Comparison of ENCODE assay signal across 8 mouse cellular contexts in genomic region chr6:8735657-8736492, GRCm38 (mm10). TPM values are rescaled to one million over a fixed set of nuclear protein-coding genes. Genes with fewer than 3 reads are reported as not detected.
DNase-seq lines count a peak whose midpoint lies in the region; ATAC-seq and TF ChIP-seq lines count a peak whose summit lies in the region.

No protein-coding gene starts in this region.

- H3K9me3 ChIP-seq in liver, embryonic 12.5 days (replicated peaks), result no peaks in the 10 kb centered on the region
- no peaks in the 10 kb centered on the region for H3K9me3 ChIP-seq in midbrain, embryonic 15.5 days

- WGBS in liver, embryonic 12.5 days (ENCODE audit: insufficient replicate concordance), result 63% methylated on average over 8 of the region's 8 CpGs
- WGBS in midbrain, embryonic 15.5 days, result 62% methylated on average over 8 of the region's 8 CpGs

- ATAC-seq in liver, embryonic 12.5 days, result no peak
- peak; percentile 92 for ATAC-seq in midbrain, embryonic 15.5 days (replicated peaks)

- no peak overlapping the region for H3K4me2 ChIP-seq in liver, embryonic 12.5 days
- H3K4me2 ChIP-seq in midbrain, embryonic 15.5 days, result no peak overlapping the region

- intact Hi-C loops in gastrocnemius, adult 2 months (cut with DNase I), result loop anchor here (2.0 to 10.0 kb wide), 4 partner anchors 214 to 1004 kb away; no protein-coding TSS in a partner anchor
- intact Hi-C loops in left cerebral cortex, postnatal 36 days (cut with DNase I), result loop anchor here (5.0 kb wide), 2 partner anchors 224 to 459 kb away; no protein-coding TSS in a partner anchor

- no peak overlapping the region for H3K27ac ChIP-seq in liver, embryonic 12.5 days
- no peak overlapping the region for H3K27ac ChIP-seq in gastrocnemius, adult 2 months
- no peak overlapping the region for H3K27ac ChIP-seq in midbrain, embryonic 15.5 days

- H3K36me3 ChIP-seq in liver, embryonic 12.5 days, result no peaks in the 10 kb centered on the region
- no peaks in the 10 kb centered on the region for H3K36me3 ChIP-seq in midbrain, embryonic 15.5 days (replicated peaks)

- peak; percentile 56 for DNase-seq in liver
- peak; percentile 73 to 87 for DNase-seq in cerebellum, postnatal 25 days
- peak; percentile 71 for DNase-seq in gastrocnemius, adult 2 months
- DNase-seq in kidney, adult 11 months, result peak; percentile 29
- peak; percentile 48 to 61 for DNase-seq in left cerebral cortex, postnatal 36 days (ENCODE audit: low spot score in 2 of 2)
- peak; percentile 32 to 80 for DNase-seq in spleen, postnatal 10 days (ENCODE audit: low spot score in 2 of 2)

- no peak overlapping the region for H3K4me3 ChIP-seq in liver, embryonic 12.5 days
- no peak overlapping the region for H3K4me3 ChIP-seq in gastrocnemius, adult 2 months
- no peak overlapping the region for H3K4me3 ChIP-seq in midbrain, embryonic 15.5 days

- no peaks in the 10 kb centered on the region for H3K4me1 ChIP-seq in liver, embryonic 12.5 days
- H3K4me1 ChIP-seq in midbrain, embryonic 15.5 days, result no peaks in the 10 kb centered on the region

- H3K27me3 ChIP-seq in liver, embryonic 12.5 days (replicated peaks), result no peaks in the 10 kb centered on the region
- no peaks in the 10 kb centered on the region for H3K27me3 ChIP-seq in midbrain, embryonic 15.5 days (replicated peaks)

- no peak overlapping the region for H3K9ac ChIP-seq in liver, embryonic 12.5 days
- H3K9ac ChIP-seq in midbrain, embryonic 15.5 days, result no peak overlapping the region

- TF ChIP-seq CTCF in gastrocnemius, adult 2 months (IDR thresholded peaks at IDR 0.05), result peak; percentile 89

RNA-seq across cellular contexts. Expression of gene Ica1, which starts 42.4 kb away (rescaled TPM):
- polyA plus RNA-seq in liver, embryonic 12.5 days (2016; fragmentation: Nextera tagmentation; extraction: Ambion mirVana), result 8.8 TPM in 2 replicates
- total RNA-seq in gastrocnemius, adult 2 months (2021), result 1 to 10 TPM; 1.1 to 1.7 TPM
- total RNA-seq in left cerebral cortex, postnatal 36 days (2021), result 10 to 100 TPM; 67.4 to 78.2 TPM
- 67.0 and 68.0 TPM in 2 replicates for polyA plus RNA-seq in midbrain, embryonic 15.5 days (2015; fragmentation: Nextera tagmentation; extraction: Ambion mirVana)

Comparison
In these comparisons a context has a peak if more than half of its experiments do, and no peak if none do; other contexts are left out.
1. DNase-seq: peak in every context shown above with its lines; median percentile 80 in cerebellum, postnatal 25 days; 71 in gastrocnemius, adult 2 months; 56 in liver; 56 in spleen, postnatal 10 days; 54 in left cerebral cortex, postnatal 36 days; 29 in kidney, adult 11 months.
2. RNA of gene Ica1, which starts 42.4 kb away (total RNA-seq): 67.4 to 78.2 TPM in left cerebral cortex, postnatal 36 days; 1.1 to 1.7 TPM in gastrocnemius, adult 2 months; every median in the first group is over 10 times any median in the second.